Mouse (Mus musculus) cerebellum, postnatal 4 days (tissue): ENCODE data around the gene Tshz2.

Experiments used
- DNase-seq, 2 experiments: peaks; one replicate each; pipeline ENCODE4 v3.0.0; 2022; ENCODE audit warnings: low spot score in 2 of 2, mixed read lengths in 1 of 2

The Tshz2 gene

DNA sequence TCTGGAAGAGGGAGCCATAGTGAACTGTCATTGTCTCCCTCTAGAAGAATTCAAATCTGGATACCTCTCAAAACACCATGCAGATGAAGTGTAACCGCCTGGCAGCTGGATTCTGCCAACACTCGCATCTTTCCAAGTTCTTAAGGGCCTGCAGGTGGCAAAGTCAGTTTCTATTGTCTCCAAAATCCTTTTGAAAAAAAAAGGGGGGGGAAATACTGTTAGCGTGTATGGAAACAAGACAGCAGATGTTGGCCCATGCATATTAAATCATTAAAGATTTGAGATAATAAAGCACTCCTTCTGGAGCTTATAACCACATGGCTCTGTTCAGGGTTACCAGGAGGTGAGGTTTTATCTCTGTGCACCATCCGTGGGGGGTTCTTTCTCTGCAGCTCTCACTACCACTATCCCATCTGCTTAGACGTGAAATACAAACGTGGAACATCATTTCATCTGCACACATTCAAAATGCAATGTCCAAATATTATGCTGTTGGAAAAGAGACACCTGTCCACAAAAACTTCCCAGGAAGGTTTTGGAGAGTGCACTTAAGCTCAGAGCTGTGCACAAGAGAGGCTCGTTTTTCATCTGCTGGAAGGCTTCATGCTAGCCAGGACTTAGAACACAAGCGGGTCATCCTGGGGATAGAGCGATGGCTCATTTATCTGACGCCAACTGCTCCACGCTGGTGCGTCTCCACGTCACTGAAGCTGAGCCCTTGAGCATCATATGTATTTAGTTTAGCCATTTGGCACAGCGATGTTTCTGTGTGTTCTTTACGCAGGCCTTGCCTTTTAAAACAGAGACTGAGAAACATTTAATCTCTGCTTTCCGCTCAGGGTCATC, 307.7 kb downstream of the Tshz2 start:
- no peak for DNase-seq

DNA sequence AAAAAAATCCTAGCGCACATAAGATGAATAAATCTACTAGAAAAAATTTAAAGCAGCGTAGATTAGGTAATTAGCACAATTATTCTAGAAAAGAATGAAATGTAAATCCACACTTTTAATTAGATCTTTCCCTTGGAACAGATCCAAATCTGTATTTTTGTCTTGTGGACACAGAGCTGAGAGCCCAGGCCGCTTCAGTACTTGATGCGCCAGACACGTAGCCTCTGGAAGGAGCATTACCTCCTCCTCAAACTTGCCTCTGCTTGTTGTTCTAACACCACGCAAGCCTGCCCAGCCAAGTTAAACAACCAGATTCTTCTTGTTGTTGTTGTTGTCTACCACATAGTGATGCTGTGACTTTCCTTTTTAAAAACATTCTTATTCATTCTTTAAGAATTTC, 310.9 kb downstream of the Tshz2 start:
- DNase-seq, result no peak

DNA sequence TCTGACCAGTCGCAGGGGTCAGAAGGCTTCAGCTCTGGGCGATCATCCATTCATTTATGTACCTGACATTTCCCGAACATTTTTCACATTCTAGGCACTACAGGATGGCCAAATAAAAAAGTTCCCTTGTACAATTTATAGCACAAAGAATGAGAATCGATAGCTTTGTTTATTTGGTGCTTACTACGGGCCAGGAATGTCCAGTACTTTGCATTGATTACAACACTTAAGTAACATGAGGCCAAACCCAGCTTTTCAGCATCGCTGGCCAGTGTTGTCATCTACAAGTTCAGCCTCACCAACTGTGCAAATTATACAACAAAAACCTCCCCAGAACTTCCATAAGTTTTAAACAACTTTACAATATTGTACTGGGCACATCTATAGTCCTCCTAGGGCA, 315.3 kb downstream of the Tshz2 start:
- no peak for DNase-seq

DNA sequence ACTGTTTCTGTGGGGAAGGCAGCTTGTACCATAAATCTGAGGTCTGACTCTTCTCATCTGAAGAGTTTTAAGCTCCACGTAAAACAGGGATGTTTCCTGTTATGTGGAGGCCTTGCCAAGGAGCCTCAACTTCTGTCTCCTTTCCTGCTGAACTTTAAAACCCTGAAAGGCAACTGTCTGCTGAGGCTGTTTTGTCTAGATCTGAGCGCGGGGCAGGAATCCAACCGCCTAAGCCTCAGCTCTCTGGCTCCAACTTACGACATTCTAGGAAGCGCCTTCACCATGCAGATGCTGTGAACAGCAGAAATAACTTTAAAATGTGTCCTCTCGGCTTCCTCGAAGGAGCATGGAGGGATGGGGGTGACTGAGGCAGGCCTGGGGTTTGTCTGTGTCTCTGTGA, 318.2 kb downstream of the Tshz2 start:
- DNase-seq, result no peak

- no peak for DNase-seq
Observed at GRCm38 (mm10) chr2:169952981-169953380, 320.2 kb downstream of the Tshz2 start.

DNA sequence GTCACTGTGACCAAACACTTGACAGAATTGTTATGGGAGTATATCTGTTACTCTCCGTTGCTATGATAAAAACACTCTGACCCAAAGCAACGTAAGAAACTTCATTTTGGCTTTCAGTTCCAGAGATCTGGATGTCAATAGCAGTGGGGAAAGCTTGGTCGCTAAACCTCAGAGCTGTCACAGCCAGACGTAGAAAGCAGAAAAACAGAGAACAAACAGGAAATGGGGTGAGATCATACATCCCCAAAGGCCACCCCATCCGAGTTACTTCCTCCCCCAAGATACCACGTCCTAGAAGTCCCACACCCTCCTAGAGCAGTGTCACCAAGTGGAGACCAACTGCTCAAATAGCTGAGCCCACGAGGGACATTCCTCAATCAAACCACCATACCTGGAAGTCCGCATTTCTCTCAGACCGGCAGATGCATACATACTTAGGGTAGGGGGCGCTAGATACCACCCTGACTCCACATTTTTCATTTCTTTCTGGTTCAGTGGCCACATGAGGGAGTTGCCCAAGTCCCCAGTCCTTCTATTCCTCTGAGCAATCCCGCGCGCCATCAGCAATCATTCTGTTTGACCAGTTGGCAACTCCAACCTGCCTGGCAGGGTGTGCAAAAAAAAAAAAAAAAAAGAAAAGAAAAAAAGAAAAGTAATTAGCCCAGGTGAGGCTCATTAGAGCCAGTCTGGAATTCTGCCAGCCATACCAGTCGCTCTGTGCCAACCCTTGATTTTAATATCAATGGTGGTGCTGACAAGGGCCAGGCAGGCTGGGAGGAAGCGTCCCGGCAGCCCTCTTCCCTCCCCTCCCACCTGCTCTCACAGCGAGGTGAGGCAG, 326.1 kb downstream of the Tshz2 start:
- peak in 1 of 2 experiments; percentile 10 for DNase-seq

DNA sequence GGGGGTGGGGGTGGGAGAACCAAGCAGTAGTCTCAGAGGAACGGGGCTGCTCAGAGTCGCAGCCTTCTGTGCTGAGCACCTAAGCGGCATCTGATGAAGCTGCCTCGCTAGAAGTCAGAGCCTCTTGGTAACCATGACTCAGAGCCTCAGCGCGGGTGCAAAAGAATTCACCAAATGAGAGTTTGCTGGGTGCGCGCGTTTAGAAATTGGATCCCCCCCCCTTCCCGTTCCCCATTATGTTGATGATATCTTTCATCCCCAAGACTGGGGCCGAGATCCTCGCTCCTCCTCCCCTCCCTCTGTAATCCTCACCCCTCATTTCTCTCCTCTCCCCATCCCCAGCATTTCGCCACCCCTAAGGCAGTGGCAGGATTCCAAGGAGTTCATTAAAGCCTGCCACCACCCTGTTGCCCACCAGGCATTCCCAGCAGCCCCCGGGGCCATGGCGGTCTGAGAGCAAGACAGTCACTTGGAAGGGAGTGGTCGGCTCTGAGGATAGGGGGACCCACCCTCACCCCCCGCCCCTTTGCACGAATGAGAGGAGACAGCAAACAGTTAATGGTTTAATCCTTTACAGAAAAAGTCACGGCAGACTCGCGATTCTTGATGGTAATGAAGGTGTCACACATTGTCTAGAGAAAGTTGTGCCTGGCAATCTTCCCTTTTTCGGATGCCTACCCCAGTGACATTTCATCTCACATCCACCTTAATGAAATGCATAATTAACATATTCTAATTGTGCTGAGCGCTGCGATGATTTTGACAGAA, 328.8 kb downstream of the Tshz2 start:
- DNase-seq, result no peak

DNA sequence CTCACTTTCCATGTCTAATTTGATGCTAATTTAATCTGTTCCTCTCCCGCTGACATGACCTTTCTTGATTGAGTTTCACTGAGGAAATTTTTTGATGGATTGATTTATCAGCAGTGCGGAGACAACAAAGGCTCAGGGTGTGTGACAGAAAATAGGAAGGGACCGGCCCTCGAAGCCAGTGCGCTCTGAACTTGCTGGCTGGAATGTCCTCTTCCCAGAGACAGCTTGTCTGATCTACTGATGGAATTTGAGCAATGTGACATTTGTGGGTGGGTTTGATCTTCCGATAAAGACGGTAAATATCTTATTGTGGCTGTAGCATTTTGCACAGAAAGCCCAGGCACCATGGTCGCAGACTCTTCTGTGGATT, 329.4 kb downstream of the Tshz2 start:
- DNase-seq, result no peak

- DNase-seq, result no peak
Observed at GRCm38 (mm10) chr2:169962776-169963175, 330.0 kb downstream of the Tshz2 start.

- no peak for DNase-seq
Observed at GRCm38 (mm10) chr2:169970481-169970880, 337.7 kb downstream of the Tshz2 start.

GRCm38 (mm10) chr2:169982925-169983324, 350.1 kb downstream of the Tshz2 start:
- no peak for DNase-seq

GRCm38 (mm10) chr2:169987186-169987585, 354.4 kb downstream of the Tshz2 start:
- no peak for DNase-seq

GRCm38 (mm10) chr2:169989186-169989585, 356.4 kb downstream of the Tshz2 start:
- no peak for DNase-seq

DNA sequence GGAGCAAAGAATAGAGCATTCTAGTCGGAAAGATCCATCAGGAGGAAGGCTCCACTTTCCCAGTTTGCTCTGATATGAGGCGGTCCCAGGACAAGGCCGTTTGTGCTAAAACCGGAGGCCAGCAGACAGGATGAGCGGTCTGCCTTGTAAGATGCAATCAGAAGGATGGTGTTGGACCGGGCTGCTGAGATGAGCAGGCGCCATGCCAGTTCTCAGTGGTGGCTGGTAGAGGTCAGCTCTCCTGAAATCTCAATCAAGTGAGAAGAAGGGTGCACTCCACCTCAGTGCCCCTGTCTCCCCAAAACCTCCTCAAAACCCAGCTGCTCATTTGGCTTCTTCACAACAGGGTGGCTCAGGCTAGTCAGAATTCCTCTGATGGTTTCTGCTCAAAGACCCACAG, 358.2 kb downstream of the Tshz2 start:
- peak in 1 of 2 experiments; percentile 29 for DNase-seq

- DNase-seq, result no peak
Observed at GRCm38 (mm10) chr2:169995987-169996386, 363.2 kb downstream of the Tshz2 start.

DNA sequence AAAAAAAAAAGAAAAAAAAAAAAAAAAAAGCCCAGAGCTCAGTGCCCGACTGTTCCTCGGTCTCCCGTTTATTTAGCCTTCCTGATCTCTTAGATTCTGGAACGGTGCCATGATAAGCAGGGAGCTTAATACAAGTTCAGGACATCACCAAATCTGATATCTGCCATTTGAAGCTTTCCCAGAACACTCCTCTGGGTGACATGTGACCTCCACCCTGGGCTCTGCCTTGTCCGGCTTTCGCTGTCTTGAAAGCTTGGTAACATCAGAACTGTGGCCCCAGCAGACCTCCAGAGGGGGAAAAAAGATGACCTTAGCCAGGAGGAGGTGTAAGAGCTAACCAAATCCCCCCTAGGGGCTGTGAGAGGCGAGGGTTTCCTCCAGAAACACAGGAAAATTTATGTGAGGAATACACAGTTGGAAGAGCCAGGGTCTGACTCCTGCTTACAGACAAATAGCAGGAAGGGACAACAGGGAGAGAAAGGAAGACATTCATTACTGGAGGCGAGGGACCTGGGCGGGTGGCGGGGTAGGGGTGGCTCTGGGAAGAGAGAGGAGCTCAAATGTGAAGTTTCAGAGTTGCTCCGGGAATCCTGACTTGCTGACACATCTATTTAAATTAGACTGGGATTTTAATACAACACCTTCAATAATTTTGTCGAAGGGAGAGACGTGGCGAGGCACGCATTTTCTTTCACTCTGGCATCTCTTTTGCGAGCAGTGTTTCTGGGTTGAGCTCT, 363.9 kb downstream of the Tshz2 start:
- no peak for DNase-seq

GRCm38 (mm10) chr2:169997276-169998049, 364.6 kb downstream of the Tshz2 start:
- DNase-seq, result no peak

DNA sequence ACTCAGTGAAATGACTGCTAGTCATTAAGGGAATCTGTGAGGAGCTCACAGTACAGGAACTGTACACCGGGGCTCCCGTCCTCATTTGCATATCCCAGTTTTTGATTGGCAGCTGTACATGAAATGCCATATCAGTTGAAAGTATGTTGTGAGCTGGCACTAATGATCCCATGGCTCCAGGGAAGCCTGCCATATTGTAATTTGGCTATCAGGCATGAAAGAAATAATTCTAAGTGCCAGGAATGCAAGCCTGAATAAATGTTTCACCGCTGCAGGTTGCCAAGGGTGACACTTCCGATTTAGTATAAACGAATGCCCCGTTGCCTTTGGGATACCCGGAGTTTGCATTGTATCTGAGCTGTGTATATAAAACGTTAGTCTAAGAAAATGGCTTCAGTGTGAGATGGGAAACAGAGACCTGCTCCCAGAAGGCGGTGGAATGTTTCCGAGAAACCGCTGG, 366.1 kb downstream of the Tshz2 start:
- no peak for DNase-seq

DNA sequence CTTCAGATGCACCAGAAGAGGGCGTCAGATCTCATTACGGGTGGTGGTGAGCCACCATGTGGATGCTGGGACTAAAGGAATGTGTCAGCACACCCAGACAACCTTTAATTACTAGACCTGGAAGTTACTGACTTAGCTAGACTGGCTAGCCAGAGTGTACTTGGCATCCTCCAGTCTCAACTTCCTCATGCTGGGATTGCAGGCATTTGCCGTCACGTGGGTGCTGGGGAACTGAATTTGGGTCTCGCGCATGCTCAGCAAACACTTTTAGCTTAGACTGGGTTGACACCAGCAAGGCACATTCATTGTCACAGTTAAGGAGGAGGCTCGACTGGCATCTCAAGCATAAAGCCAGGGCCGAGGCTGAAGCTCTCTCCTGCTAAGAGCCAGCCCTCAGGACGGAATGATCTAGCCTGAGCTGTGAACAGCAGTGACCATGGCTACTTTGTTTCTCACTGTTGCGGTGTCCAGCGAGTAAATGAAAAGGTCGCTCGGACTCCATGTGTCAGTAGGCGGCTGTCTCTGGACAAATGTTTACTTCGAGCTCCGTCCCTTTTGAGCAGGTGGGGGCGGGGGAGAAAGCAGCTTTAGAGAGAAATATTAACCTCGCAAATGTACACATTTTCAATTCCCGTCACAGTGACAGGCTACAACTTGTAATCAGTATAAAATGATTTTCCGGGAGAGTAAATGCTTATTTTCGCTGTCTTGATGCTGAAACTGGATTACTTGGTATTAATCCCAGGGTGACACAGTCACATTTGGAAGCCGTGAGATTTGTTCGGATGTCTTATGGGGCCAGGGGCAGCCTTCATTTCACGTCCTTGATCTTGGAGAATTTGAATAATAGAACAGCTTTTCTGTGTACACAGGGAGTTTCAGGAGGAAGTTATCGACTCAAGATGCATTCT, 370.0 kb downstream of the Tshz2 start:
- peak in 1 of 2 experiments; percentile 37 for DNase-seq
